Mouse (Mus musculus) hindbrain, embryonic 11.5 days (tissue): ENCODE measurements around the gene Atf2. TPM values are rescaled to one million over a fixed set of nuclear protein-coding genes. Genes with fewer than 3 reads are reported as not detected.
A peak's percentile ranks its signal among the peaks of the same experiment; 100 is the strongest.

Source experiments
- ATAC-seq: fragments of 200-750 bp; cut with Nextera tagmentation; 2 replicates; pipeline ENCODE4 v1.8.0; 2017; ENCODE audit warnings: mild to moderate bottlenecking, moderate TSS enrichment, moderate library complexity; ENCODE audit not compliant: low FRiP score
- DNase-seq: peaks from one replicate; pipeline ENCODE4 v3.0.0-alpha.2; 2015; ENCODE audit warnings: low spot score
- H3K27ac ChIP-seq: fragments of 300-500 bp; sonication (generic); 2 replicates; pipeline ENCODE4 v1.5.1; 2014; ENCODE audit warnings: mild to moderate bottlenecking, low read depth, low read length
- H3K27me3 ChIP-seq: fragments of 300-500 bp; sonication (generic); 2 replicates; pipeline ENCODE4 v1.6.1; 2014; ENCODE audit warnings: mild to moderate bottlenecking, low read length, moderate library complexity, mixed read lengths; ENCODE audit not compliant: control insufficient read depth, insufficient read depth
- H3K36me3 ChIP-seq: fragments of 300-500 bp; sonication (generic); 2 replicates; pipeline ENCODE4 v1.6.1; 2014; ENCODE audit warnings: mild to moderate bottlenecking, low read length, moderate library complexity, mixed read lengths; ENCODE audit not compliant: control insufficient read depth, insufficient read depth
- H3K4me1 ChIP-seq: fragments of 300-500 bp; sonication (generic); replicated peaks from 2 replicates; pipeline ENCODE4 v1.6.1; 2014; ENCODE audit warnings: low read length, mixed read lengths; ENCODE audit not compliant: control insufficient read depth, insufficient read depth
- H3K4me2 ChIP-seq: fragments of 300-500 bp; sonication (generic); replicated peaks from 2 replicates; pipeline ENCODE4 v1.6.1; 2014; ENCODE audit warnings: mild to moderate bottlenecking, low read depth, low read length
- H3K4me3 ChIP-seq: fragments of 300-500 bp; sonication (generic); 2 replicates; pipeline ENCODE4 v1.5.1; 2014; ENCODE audit warnings: low read depth, low read length
- H3K9ac ChIP-seq: fragments of 300-500 bp; sonication (generic); 2 replicates; pipeline ENCODE4 v1.6.1; 2014; ENCODE audit warnings: low read depth, low read length
- H3K9me3 ChIP-seq: fragments of 300-500 bp; sonication (generic); 2 replicates; pipeline ENCODE4 v1.6.1; 2016; ENCODE audit warnings: low read length; ENCODE audit not compliant: control insufficient read depth
- whole genome bisulfite sequencing: fragments of 180-500 bp; shearing (Covaris S2); extraction: QIAGEN DNeasy Blood & Tissue Kit; methylation state at CpG from one replicate; pipeline ENCODE4 v1.1.7; 2014; 5-methylcytosine and 5-hydroxymethylcytosine counted together
- polyA plus RNA-seq: library from polyadenylated mRNA; unstranded; fragments of >200 nt; fragmentation: Nextera tagmentation; extraction: Ambion mirVana; gene quantifications from 2 replicates; pipeline ENCODE4 v1.2.1, GENCODE M21; 2014

The Atf2 gene
- polyA plus RNA-seq, 1 experiment from 2014 or later: 105 TPM

DNA sequence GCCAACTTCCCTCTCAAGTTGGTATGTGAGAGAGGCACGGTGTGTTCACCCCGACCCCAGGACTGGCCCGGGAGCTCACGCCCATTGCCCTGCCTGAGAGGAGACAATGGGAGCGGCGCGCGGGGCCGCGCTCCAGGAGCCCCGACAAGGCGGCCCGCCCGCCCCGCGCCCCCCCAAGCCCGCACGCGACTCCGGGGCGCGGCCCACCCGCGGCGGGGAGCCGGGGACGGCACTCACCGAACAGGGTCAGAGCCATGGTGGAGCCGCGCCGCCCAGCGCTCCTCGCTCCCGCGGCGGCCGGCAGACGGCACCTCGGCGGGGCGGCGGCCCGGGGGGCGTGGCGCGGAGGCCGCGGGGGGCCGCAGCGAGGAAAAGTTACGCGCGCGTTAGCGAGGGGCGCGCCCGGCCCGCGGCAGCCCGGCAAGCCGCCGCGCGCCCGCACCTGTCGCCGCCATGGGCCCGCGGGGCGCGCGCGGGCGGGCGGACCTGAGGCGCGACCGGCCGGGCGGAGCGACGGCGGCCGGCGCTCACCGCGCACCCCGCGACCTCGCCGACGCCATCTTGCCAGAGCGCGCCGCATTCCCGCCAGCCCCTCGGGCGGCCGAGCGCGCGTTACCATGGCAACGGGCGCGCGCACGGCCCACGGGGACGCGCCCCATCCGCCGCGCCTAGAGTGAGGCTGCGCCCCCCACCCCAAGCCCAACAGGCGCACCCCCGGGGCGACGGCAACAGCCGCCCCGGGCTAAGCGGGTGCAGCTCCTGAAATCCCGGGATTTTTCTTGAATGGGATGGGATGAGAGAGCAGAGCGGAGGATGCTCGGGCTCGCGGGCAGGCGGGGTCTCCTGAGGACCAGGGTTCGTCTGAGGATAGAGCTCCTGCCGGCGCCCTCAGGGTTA lies 117.4 kb downstream of the Atf2 start, which contains the start of gene Chn1:
TSS of gene Chn1 (minus strand) at position 561 of the 897 bp plus-strand sequence.
- H3K4me2 ChIP-seq: peak within 1 kb of the TSS; percentile 48
- peak within 1 kb of the TSS; percentile 83 for H3K4me3 ChIP-seq
- H3K9me3 ChIP-seq: no peaks in the 10 kb centered on the region
- no peaks in the 10 kb centered on the region for H3K4me1 ChIP-seq
- WGBS: under 1% methylated on average over 81 of the region's 131 CpGs
- DNase-seq (peak; percentile 93), ATAC-seq (peak; percentile 96)
- H3K36me3 ChIP-seq: no peaks in the 10 kb centered on the region
- H3K27ac ChIP-seq: peak within 1 kb of the TSS; percentile 94
- H3K9ac ChIP-seq: peak within 1 kb of the TSS; percentile 95
- H3K27me3 ChIP-seq: no peaks in the 10 kb centered on the region

DNA sequence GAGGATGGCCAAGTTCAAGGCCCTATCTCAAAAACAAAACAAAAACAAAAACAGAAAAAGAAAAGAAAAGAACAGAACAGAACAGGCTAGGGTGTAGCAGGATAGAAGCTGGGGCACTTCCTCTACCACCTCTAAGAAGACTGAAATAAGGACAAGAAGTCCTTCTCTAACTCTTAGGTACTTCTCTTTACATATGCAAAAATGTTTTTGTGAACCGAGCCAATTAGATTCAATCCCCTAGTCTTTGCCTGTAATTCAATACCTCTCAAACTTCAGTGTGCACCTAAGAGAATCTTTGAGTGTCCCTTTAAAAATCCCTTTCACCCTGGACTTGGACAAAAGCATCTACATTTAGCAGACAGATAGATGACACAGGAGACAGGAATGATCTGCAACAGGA lies 119.5 kb downstream of the Atf2 start:
- Histone ChIP-seq H3K27me3 (no peaks in the 10 kb centered on the region), H3K9ac (no peak overlapping the region), H3K9me3 (no peaks in the 10 kb centered on the region), H3K4me3 (peak overlapping the region; percentile 83; the same call in 1 of the 2 replicates), H3K4me1 (no peaks in the 10 kb centered on the region), H3K36me3 (no peaks in the 10 kb centered on the region), H3K4me2 (peak overlapping the region; percentile 35), H3K27ac (no peak overlapping the region)
- DNase-seq (no peak), ATAC-seq (no peak)
- WGBS: 23% methylated on average over 1 of the region's 1 CpGs

- Histone ChIP-seq H3K4me1 (no peaks in the 10 kb centered on the region), H3K36me3 (no peaks in the 10 kb centered on the region), H3K4me3 (no peak overlapping the region), H3K9ac (no peak overlapping the region), H3K27ac (no peak overlapping the region), H3K4me2 (no peak overlapping the region), H3K9me3 (no peaks in the 10 kb centered on the region), H3K27me3 (no peaks in the 10 kb centered on the region)
- 81% methylated on average over 4 of the region's 4 CpGs for WGBS
- DNase-seq (no peak), ATAC-seq (no peak)
Measured at GRCm38 (mm10) chr2:73768669-73769068, 123.8 kb downstream of the Atf2 start.

Other genes starting within 250 kb of the Atf2 start
- gene Chn1, start 117.3 kb downstream of the Atf2 start, polyA plus RNA-seq: 87.5 and 90.3 TPM in 2 replicates
- 896 and 911 TPM in 2 replicates for gene Atp5g3, start 18.7 kb upstream of the Atf2 start, polyA plus RNA-seq